Mouse (Mus musculus): ENCODE data around the gene Chd9. TPM values are rescaled to one million over a fixed set of nuclear protein-coding genes. Genes with fewer than 3 reads are reported as not detected.
"Not testable (repeated sequence)": the region's sequence is repeated elsewhere in the genome, so short reads cannot be mapped to it uniquely, and the experiment has no call there.

Chd9 gene
- total and polyA plus RNA-seq, 2 experiments from 2014 or later, result 103 to 112 TPM

- Histone ChIP-seq H3K9ac (replicated peaks; ENCODE audit: low read length) (peak overlapping the region; percentile 75), H3K4me1 (ENCODE audit: insufficient read depth, low read length) (peaks cover 4% of the 10 kb centered on the region; the same call in 1 of the 2 replicates), H3K4me3 (ENCODE audit: low read length) (peak overlapping the region; percentile 77), H3K27ac (peak overlapping the region; percentile 87), H3K36me3 (ENCODE audit: insufficient read depth, low read length) (no peaks in the 10 kb centered on the region), H3K4me2 (ENCODE audit: low read depth, low read length) (peak overlapping the region; percentile 97), H3K27me3 (ENCODE audit: insufficient read depth, low read length) (no peaks in the 10 kb centered on the region), H3K9me3 (ENCODE audit: low read length) (no peaks in the 10 kb centered on the region)
- DNase-seq (ENCODE audit: low spot score), result peak; percentile 53
- peak; percentile 27; the same call in 1 of the 2 replicates for TF ChIP-seq CTCF (IDR thresholded peaks at IDR 0.05; ENCODE audit: low read depth)
- peak; percentile 38 for ATAC-seq
- under 1% methylated on average over 60 of the region's 89 CpGs for WGBS
Observed at GRCm38 (mm10) chr8:90908580-90909471, 80.7 kb downstream of the Chd9 start.

- H3K9me3 ChIP-seq (ENCODE audit: low read length), result no peaks in the 10 kb centered on the region
- H3K27me3 ChIP-seq (ENCODE audit: insufficient read depth, low read length), result no peaks in the 10 kb centered on the region
- H3K27ac ChIP-seq, result no peak overlapping the region
- no peaks in the 10 kb centered on the region for H3K4me1 ChIP-seq (ENCODE audit: insufficient read depth, low read length)
- TF ChIP-seq CTCF (IDR thresholded peaks at IDR 0.05; ENCODE audit: low read depth), result no peak
- ATAC-seq, result no peak
- no peak for DNase-seq (ENCODE audit: low spot score)
- H3K4me2 ChIP-seq (ENCODE audit: low read depth, low read length), result no peak overlapping the region
- H3K4me3 ChIP-seq (ENCODE audit: low read length), result no peak overlapping the region
- no peaks in the 10 kb centered on the region; the same call in 1 of the 2 replicates for H3K36me3 ChIP-seq (ENCODE audit: insufficient read depth, low read length)
- WGBS, result 75% methylated on average over 3 of the region's 3 CpGs
- no peak overlapping the region for H3K9ac ChIP-seq (replicated peaks; ENCODE audit: low read length)
Observed at GRCm38 (mm10) chr8:90923158-90923905, 95.2 kb downstream of the Chd9 start.

- no peak overlapping the region for H3K27ac ChIP-seq
- no peaks in the 10 kb centered on the region for H3K9me3 ChIP-seq (ENCODE audit: low read length)
- ATAC-seq (no peak), DNase-seq (ENCODE audit: low spot score) (no peak)
- no peak overlapping the region for H3K4me3 ChIP-seq (ENCODE audit: low read length)
- H3K27me3 ChIP-seq (ENCODE audit: insufficient read depth, low read length), result no peaks in the 10 kb centered on the region
- WGBS, result 87% methylated on average over 1 of the region's 1 CpGs
- H3K4me1 ChIP-seq (ENCODE audit: insufficient read depth, low read length), result no peaks in the 10 kb centered on the region
- H3K4me2 ChIP-seq (ENCODE audit: low read depth, low read length), result no peak overlapping the region
- H3K9ac ChIP-seq (replicated peaks; ENCODE audit: low read length), result no peak overlapping the region
- TF ChIP-seq CTCF (IDR thresholded peaks at IDR 0.05; ENCODE audit: low read depth), result no peak
- peaks cover 2% of the 10 kb centered on the region; the same call in 1 of the 2 replicates for H3K36me3 ChIP-seq (ENCODE audit: insufficient read depth, low read length)
Observed at GRCm38 (mm10) chr8:90928412-90928811, 100.3 kb downstream of the Chd9 start.

- not testable (repeated sequence) for H3K9ac ChIP-seq (replicated peaks; ENCODE audit: low read length); DNase-seq (ENCODE audit: low spot score); H3K4me2 ChIP-seq (ENCODE audit: low read depth, low read length); H3K27me3 ChIP-seq (ENCODE audit: insufficient read depth, low read length); H3K27ac ChIP-seq; H3K9me3 ChIP-seq (ENCODE audit: low read length); H3K4me1 ChIP-seq (ENCODE audit: insufficient read depth, low read length); ATAC-seq; H3K4me3 ChIP-seq (ENCODE audit: low read length); H3K36me3 ChIP-seq (ENCODE audit: insufficient read depth, low read length)
Observed at GRCm38 (mm10) chr8:90930125-90930524, 102.0 kb downstream of the Chd9 start.

- DNase-seq (ENCODE audit: low spot score), result no peak
- H3K9ac ChIP-seq (replicated peaks; ENCODE audit: low read length), result no peak overlapping the region
- H3K4me3 ChIP-seq (ENCODE audit: low read length), result no peak overlapping the region
- no peak overlapping the region for H3K4me2 ChIP-seq (ENCODE audit: low read depth, low read length)
- H3K36me3 ChIP-seq (ENCODE audit: insufficient read depth, low read length), result peaks cover 5% of the 10 kb centered on the region; the same call in 1 of the 2 replicates
- no peaks in the 10 kb centered on the region for H3K27me3 ChIP-seq (ENCODE audit: insufficient read depth, low read length)
- no peaks in the 10 kb centered on the region for H3K4me1 ChIP-seq (ENCODE audit: insufficient read depth, low read length)
- H3K9me3 ChIP-seq (ENCODE audit: low read length), result no peaks in the 10 kb centered on the region
- H3K27ac ChIP-seq, result no peak overlapping the region
- ATAC-seq, result no peak
- TF ChIP-seq CTCF (IDR thresholded peaks at IDR 0.05; ENCODE audit: low read depth), result no peak
- WGBS, result 63% methylated on average over 11 of the region's 11 CpGs
Observed at GRCm38 (mm10) chr8:90932934-90933333, 104.8 kb downstream of the Chd9 start.

GRCm38 (mm10) chr8:90934786-90935185, 106.6 kb downstream of the Chd9 start:
- Histone ChIP-seq H3K36me3 (ENCODE audit: insufficient read depth, low read length) (peaks cover 5% of the 10 kb centered on the region; the same call in 1 of the 2 replicates), H3K9me3 (ENCODE audit: low read length) (no peaks in the 10 kb centered on the region), H3K4me2 (ENCODE audit: low read depth, low read length) (no peak overlapping the region), H3K27ac (no peak overlapping the region), H3K27me3 (ENCODE audit: insufficient read depth, low read length) (no peaks in the 10 kb centered on the region), H3K4me3 (ENCODE audit: low read length) (no peak overlapping the region), H3K9ac (replicated peaks; ENCODE audit: low read length) (no peak overlapping the region), H3K4me1 (ENCODE audit: insufficient read depth, low read length) (no peaks in the 10 kb centered on the region)
- DNase-seq (ENCODE audit: low spot score), result peak; percentile 47
- TF ChIP-seq CTCF (IDR thresholded peaks at IDR 0.05; ENCODE audit: low read depth), result no peak
- 67% methylated on average over 1 of the region's 1 CpGs for WGBS
- ATAC-seq, result no peak

Measured in hindbrain, postnatal 0 days (tissue).